Mouse (Mus musculus) left cerebral cortex, adult 8-10 months (tissue): Measurements from ENCODE around the gene Timp2. TPM values are rescaled to one million over a fixed set of nuclear protein-coding genes. Genes with fewer than 3 reads are reported as not detected.
"Not testable (repeated sequence)": the region's sequence is repeated elsewhere in the genome, so short reads cannot be mapped to it uniquely, and the experiment has no call there.

Experiments used
- DNase-seq, 2 experiments: peaks; one replicate each; pipeline ENCODE4 v3.0.0; 2022; ENCODE audit warnings: low spot score in 2 of 2
- total RNA-seq, 4 experiments: library from RNA; stranded (reverse); gene quantifications; 2 replicates each; pipeline ENCODE4 v1.2.4; 2022

Gene Timp2
- total RNA-seq, 4 experiments from 2014 or later = 239 to 259 (median 249) TPM

DNA sequence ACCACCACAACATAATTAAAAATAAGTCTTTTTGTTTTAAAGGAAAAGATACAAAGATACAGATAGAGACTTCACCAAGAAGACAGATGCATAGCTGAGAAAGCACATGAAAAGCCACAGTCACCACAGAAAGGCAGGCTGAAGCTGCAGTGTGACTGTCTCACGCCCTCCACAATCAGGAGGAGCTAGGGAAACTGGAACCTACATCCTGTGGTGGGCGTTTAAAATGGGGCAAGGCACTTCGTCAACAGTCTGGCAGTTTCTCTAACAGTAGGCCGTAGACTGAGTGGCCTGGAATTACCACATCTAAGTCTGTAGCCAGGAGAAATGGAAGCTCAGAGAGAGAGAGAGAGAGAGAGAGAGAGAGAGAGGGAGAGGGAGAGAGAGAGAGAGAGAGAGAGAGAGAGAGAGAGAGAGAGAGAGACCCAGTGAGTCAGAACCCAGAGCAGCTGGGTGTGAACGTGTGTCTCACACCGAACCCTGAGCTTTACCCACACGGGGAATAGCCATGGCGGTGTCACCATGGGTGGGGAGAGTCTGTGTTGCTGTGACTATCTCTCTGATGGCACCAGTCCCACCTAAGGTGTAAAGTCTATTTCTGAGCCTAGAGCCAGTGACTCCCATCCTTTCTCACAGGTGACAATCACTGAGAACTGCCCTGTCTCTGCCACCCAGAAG lies 17.9 kb downstream of the Timp2 start:
- DNase-seq = peak in 1 of 2 experiments; percentile 73

DNA sequence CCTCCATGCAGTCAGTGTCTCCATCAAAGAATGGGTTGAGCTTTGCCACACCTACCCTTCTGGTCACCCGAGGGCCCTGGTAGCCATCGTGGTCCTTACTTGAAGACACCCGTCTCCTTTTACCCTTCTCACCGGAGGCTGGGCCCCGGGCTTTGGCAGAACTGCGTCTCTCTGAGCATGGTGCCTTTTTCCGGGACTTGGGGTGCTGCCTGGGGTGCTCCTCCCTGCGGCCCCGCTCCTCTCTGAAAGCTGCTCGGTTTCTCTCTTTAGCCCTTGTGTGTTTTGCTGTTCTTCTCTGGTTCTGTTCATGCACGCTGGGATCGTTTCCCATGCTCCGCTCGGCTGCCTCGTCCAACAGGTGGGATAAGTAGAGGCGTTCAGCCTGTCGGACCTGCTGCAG lies 22.1 kb downstream of the Timp2 start:
- no peak for DNase-seq

DNA sequence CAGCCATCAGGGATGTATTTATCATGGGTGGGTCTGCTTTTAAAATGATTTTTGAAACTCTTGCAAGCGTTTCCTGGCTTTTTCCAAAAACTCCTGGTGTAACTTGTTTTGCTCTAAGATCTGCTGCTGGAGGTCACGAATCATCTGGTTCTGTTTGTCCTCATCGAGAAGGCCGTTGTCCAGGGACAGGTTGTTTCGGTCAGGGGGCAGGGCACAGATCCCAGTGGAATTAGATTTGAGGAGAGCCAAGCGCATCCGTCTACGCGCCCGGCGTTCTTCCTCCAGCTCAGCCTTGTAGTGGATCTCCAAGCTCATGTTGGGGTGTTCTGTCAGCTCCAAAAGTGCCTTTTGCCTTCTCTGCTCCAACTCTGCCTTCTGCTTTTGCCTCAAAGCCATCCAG lies 23.2 kb downstream of the Timp2 start:
- no peak for DNase-seq

DNA sequence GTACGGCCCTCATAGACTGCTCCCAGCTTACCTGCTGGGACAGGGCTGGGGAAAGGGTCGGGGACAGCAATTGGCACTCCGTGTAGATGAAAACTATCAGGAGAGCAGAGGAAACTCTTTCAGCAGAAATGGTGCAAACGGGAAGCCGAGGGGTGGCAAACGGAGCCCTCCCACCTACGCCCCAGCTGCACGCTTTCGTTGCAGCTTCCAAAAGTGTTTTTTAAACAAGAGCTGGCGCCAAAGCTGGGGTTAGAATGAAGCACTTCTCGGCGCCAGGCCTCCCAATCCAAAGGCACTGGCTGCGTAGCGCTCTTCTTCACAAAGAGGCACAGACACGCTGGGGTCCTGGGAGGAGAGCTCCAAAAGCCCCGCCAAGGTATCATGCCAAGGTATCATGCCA lies 24.8 kb downstream of the Timp2 start:
- DNase-seq = no peak

DNA sequence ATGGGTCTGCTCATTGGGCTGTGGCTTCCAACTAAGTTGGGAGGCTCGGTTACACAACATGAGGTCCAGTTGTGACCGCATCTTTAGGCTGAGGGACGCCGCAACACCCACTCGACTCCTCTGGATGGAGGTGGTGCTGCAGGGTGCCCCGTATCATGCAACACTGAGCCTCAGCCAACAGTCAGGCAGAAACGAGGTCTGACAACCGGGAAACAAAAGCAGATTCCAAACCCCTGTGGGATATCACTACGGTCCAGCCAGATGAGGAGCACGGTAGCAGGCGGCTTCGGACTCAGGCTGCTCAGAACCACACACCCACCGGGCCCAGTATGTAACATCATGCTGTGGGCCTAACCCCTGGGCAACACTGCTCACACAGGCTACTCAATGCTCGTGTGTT lies 25.2 kb downstream of the Timp2 start:
- DNase-seq = no peak

DNA sequence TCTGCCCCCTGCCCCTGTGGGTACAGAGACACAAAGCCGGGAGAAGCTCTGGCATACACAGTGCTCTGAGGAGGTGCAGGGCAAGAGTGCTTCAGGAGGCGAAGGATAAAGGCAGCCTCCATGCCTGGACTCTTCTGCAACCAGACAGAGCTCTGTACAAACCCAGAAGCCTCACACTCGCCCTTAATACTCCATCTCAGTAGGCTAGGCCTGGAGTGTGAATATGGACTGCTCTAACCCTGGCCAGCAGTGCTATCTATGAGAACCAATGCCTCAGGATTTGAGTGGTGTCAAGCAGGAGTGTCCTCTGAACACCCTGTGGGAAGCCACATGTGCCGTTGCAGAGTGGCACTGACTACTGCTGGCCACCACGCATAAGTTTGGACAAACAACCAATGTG lies 26.6 kb downstream of the Timp2 start:
- no peak for DNase-seq

DNA sequence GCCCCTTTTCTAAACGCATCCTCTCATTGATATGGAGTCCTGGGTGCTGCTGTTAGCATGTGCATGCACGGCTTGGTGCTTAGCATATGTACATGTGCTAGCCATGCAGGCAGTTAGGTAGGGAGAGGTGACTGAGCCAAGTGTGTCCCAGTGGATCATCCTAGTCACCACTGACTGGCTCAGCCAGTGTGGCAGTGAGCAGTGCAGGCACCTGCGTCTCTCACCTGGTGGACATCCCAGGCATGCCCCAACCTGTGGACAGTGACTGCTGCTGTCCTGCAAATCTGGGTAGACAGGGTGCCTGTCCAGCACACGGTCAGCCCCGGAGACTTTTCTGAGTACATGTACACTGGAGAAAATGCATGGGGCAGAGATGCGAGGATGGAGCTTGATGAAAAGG lies 27.0 kb downstream of the Timp2 start:
- no peak for DNase-seq

DNA sequence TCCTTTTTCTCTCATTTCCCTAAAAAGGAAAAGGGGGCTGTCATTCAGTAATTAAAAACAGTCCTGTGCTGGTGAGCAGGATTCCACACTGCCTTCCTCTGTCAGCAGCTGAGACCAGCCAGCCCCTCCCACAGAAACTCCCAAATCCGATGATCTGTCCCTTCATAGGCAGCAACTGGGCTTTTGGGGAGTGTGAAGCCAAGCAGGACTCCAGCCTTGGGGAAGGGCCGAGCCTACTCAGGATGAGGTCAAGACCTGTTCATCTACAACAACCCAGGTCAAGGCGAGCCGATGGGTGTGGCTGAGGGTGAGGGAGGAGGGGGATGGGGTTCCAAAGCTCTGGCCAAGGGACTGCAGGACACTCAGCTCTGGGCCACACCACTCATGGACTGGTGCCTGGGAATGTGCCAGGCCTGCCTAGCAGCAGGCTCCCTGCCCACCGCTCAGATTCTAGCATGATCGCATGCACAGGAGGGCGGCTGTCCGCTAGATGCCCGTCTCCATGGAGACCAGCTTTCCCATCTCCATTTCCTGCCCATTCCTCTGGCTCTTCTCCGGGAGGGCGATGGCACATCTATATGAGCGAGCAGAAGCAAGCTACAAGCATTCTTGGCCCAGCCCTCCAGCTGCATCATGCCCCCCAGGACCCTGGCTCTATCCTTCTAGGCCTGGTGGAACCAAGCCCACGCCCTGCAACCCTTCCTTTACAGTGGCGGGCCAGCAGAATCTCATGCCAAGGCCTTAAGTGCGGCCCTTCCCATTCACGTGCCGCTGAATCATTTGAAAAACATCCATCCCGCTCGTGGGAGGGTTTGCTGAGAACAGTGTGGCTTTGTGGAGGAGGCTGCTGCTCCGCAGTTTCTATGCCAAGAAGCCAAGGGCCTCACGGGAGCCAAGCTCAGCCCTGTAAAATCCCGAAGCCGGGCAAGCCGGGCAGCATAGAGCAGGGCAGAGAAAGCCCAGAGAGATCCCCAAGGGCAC lies 28.3 kb downstream of the Timp2 start:
- DNase-seq = peak; percentile 74 to 91

DNA sequence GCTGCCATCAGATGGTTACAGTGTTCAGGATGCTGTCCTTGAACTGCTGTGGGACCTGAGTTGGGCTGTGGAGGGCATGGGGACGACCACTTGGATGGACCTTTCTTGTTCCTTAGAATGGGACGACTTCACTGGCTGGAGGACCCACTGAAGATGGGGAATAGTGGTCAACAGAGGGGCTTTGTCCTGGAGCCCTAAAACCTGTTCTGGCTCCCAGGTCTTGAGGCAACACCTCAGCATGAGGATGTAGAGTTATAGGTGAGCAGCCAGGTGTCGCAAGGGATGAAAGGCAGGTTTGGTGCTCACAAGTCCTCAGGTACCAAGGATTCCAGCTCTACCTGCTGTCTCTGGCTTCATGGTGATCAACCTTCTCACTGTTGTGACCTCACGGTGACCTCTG lies 29.0 kb downstream of the Timp2 start:
- DNase-seq = no peak

DNA sequence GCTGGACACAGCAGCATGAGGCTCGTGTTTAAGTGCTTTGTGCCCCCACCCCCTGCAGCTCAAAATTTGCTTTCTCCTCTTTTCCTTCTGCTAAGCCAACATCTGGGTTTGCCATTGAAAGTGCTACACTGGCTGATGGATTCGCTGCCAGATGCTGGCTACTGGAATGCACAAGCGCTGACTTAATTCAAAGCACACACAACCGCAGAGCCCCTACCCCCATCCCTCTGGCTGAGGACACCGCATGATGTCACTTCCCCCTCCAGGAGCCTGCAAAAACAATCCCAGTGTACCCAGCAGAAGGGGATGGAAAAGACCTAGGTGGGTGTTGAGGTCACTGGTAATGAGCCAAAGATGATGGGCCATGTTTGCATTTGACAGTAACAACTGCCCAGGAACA lies 31.0 kb downstream of the Timp2 start:
- DNase-seq = no peak

DNA sequence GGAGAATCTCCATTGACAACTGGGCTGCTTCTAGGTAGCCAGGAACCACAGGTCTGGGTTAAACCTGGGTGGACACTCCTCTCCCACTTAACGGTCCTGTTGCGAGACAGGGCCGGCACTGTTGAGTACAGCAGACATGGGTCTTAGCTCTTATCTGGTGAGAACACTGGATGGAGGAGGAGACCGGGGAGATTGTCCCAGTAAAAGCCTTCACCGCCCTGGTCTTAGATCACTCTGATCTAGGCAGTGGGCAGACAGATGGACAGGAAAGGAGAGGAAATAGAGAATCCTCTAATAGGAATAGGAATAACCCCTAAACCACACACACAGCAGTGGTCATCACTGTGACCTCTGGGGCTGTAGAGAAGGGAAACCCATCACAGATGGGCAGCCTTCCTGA lies 31.6 kb downstream of the Timp2 start:
- no peak for DNase-seq

DNA sequence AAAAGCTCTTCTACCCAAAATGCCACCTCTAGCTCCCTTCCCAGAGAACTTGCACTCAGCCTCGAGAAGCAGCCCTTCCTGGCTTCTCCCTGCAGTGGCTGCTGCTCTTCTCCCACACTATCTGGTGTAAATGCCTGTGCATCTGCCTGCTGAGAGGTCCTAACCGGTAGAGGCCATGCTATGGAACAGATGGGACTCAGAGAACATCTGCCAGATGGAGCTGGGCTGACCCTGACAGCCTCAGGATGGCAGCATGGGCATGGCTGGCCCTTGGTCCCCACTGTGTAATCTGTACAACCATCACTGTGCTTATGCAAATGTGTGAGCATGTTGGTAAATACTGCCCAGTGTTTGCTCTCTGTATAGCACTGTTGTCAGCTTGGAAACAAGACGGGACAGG lies 32.9 kb downstream of the Timp2 start:
- DNase-seq = no peak

DNA sequence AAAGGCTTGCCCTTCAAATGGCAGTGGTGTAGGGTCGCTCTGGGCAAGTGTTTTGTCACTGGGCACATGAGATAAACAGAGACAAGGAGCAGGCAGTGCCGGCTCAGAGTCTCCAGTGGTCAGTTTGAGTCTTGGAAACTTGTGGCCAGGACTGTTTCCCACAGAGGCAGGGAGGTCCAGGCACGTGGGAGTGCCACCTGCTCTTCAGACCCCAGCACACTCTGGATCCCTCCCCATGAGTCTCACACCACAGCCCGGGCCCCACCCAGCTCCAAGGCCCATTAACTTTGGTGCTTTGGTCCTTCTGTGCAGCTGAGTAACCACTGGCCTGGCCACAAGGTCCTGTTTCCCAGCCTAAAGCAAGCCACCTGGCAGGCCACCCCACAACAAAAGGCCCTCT lies 33.6 kb downstream of the Timp2 start:
- no peak for DNase-seq

DNA sequence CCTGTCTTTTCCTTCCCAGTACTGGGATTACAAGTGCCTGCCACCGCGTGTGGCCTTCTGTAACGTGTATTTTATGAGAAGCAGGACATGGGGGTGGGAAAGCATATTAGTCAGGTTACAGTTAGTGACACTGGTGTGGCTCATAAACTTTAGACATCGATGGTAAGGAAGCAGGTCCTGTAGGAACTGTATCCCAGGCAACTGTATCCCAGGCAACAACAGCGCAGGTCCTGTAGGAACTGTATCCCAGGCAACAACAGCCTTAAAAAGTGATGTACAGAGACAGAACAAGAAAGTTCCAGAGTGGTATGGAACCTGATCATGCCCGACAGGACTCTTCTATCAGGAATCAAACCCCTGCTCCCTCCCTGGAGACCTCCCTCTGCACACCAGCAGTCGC lies 34.0 kb downstream of the Timp2 start:
- peak in 1 of 2 experiments; percentile 47 for DNase-seq

DNA sequence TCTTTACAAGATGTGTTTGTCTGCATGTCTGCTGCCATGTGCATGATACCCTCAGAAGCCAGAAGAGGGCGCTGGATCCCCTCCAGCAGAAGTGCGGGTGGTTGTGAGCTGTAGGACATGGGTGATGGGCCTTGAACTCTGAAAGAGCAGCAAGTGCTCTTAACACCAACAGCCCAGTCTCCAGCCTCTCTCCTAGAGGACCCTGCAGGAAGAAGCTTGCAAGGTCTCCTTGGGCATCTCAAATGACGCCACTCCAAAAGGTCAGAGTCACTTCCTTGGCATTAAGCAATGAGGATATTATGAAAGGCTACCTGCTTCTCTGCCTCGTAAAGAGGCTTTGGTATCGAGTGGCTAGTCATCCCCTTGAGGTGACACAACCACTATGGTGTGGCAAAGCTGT lies 36.9 kb downstream of the Timp2 start:
- DNase-seq = no peak

DNA sequence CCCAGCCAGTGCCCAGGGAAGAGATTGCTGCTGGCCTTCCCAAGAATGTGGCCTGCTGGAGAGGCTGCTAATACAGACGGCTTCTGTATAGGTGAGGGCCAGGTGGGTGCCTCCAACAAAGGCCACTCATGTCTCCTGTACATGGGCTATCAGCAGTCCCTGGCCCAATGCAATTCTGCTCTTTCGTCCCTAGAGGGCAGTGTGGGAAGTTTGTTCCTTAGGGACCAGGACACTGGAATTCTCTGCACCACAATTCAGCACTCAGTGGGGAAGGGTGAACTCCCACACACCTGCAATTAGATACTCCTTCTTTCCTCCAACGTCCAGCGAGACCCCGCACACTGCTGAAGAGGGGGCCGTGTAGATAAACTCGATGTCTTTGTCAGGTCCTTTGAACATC lies 38.4 kb downstream of the Timp2 start:
- no peak for DNase-seq

DNA sequence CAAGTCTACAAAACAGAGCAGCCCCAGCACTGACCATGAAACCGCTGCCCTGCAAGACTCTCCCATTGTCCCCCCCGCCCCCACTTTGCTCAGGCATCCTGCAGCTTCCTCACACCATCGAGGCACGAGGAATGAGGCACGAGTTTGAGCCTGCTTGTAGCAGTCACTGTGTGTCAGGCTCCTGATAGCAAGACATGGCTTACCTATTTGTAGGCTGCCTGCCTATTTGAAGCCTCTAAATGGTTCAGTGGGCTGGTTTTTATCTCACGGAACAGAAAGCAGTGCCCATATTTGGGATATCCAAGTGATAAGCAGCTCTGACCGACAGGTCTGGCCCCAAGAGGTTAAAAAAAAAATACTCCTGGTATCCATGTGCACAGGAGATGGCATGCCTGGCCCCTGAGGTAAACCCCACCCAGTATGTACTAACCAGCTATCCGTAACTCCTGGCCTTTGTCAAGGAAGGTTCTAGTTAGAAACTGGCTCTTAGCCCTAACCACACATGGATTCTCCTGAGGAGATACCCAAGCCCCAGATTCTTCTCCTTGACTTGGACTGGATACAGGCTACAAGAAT lies 39.2 kb downstream of the Timp2 start:
- no peak for DNase-seq

DNA sequence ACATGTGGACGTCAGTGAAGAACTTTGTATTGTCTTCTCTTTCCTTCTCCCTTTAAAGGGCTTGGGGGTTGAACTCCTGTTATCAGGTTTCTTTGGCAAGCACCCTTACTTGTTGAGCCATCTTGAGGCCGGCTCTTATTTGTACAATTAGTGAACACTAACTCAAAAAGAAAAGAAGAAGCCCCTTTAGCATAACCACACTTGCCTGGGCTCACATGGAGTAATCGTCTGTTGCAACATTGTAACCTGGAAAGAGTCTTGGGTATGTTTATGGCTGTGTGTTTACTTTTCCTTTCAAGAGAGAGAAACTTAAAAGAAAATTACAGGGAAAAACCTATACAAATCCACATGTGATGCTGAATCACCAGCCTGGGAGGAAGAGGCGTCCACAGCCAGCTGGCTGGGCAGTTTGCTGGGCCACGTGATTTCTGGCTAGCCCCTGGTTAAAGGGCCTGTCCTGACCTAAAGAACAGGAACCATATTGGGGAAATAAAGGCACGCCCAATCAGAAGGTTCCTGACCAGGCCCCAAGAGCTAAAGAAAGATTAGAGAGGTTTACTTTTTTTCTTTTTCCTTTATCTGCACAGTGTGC lies 43.3 kb downstream of the Timp2 start:
- DNase-seq = no peak

DNA sequence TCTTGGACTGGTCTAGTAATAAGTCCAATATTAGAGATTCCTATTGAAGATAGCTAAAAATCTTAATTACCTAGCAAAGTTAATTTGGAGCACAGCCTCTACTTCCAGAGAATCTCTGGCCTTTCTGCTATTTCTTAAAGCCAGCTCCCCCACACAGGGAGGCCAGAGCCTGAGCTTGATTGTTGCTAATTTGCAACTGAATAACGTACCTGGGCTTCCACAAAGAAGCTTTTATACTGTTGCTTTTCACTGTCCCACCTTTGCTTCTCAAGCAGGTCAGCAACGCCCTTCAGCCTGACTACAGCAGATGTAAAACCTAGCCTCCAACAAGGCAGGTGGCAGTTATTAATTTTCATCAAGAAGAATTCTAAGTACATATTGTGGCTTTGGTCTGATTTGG lies 47.6 kb downstream of the Timp2 start:
- DNase-seq = not testable (repeated sequence)

DNA sequence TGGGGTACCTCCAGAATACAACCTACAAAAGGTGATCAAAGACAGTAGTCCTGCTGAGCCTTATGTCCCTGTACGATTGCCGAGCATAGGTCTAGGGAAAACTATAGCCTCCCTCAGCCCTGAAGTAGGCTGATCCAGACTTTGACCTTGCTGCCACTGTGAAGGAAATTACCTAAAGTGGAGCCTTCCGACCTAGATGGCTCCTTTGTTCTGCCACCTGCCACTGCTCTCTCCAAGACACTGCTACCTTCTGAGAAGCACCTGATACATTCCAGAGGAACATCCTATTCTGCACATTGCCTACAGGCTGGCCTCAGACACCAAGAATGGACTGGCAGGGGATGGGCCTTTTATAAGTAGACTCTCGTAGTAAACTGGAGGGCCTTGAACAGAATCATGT lies 51.6 kb downstream of the Timp2 start:
- DNase-seq = not testable (repeated sequence)

DNA sequence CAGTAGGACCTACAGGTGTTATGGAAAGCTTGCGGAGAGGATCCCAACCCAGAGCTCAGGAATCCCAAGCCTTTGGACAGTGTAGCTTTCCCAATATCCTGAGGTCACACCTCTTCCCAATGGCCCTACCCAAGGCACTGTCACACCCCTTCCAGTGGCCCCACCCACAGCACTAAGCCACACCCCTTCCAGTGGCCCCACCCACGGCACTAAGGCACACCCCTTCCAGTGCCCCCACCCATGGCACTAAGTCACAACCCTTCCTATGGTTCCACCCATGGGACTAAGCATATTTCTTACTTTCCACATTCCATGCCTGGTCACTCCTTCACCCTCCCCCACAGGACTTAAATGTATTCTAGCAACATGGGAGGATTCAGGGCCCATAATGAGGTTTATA lies 56.7 kb downstream of the Timp2 start:
- no peak for DNase-seq

DNA sequence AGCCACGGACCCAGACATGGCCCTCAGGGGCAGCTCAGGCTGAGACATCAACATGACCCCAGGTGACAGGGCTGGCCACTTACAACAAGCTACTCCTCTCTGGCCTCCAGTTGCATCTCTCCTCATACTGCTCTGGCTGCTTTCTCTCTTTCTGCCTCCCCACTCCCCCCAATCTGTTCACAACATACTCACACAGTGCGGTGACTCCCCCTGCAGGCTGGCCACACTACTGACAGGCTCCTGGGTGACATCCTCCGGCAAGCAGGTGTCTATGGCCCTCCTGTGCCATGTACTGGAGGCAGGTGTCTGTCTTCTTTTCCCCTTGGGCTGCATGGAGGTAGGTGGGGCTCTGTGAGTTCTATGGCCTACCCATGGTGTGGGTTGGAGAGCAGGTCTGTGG lies 57.6 kb downstream of the Timp2 start:
- no peak for DNase-seq
